Mouse (Mus musculus) liver, embryonic 15.5 days (tissue): ENCODE measurements around the gene Esam. TPM values are rescaled to one million over a fixed set of nuclear protein-coding genes. Genes with fewer than 3 reads are reported as not detected.
A peak's percentile ranks its signal among the peaks of the same experiment; 100 is the strongest.

Experiments used
- ATAC-seq: fragments of 200-750 bp; cut with Nextera tagmentation; 2 replicates; pipeline ENCODE4 v1.8.0; 2017; ENCODE audit warnings: moderate number of reproducible peaks, mild to moderate bottlenecking, moderate library complexity; ENCODE audit not compliant: insufficient read depth
- H3K27ac ChIP-seq: fragments of 300-500 bp; sonication (generic); replicated peaks from 2 replicates; pipeline ENCODE4 v1.5.1; 2015; ENCODE audit warnings: mild to moderate bottlenecking, inconsistent platforms
- H3K27me3 ChIP-seq: fragments of 300-500 bp; sonication (generic); 2 replicates; pipeline ENCODE4 v1.6.1; 2015; ENCODE audit warnings: mild to moderate bottlenecking, inconsistent platforms
- H3K36me3 ChIP-seq: fragments of 300-500 bp; sonication (generic); replicated peaks from 2 replicates; pipeline ENCODE4 v1.6.1; 2015; ENCODE audit warnings: moderate library complexity, mild to moderate bottlenecking, inconsistent platforms
- H3K4me1 ChIP-seq: fragments of 300-500 bp; sonication (generic); replicated peaks from 2 replicates; pipeline ENCODE4 v1.6.1; 2015; ENCODE audit warnings: inconsistent platforms
- H3K4me2 ChIP-seq: fragments of 300-500 bp; sonication (generic); 2 replicates; pipeline ENCODE4 v1.6.1; 2015; ENCODE audit warnings: moderate library complexity, mild to moderate bottlenecking, inconsistent platforms
- H3K4me3 ChIP-seq: fragments of 300-500 bp; sonication (generic); replicated peaks from 2 replicates; pipeline ENCODE4 v1.5.1; 2015; ENCODE audit warnings: mild to moderate bottlenecking, inconsistent platforms
- H3K9ac ChIP-seq: fragments of 300-500 bp; sonication (generic); 2 replicates; pipeline ENCODE4 v1.6.1; 2015; ENCODE audit warnings: moderate library complexity, mild to moderate bottlenecking, inconsistent platforms
- H3K9me3 ChIP-seq: fragments of 300-500 bp; sonication (generic); replicated peaks from 2 replicates; pipeline ENCODE4 v1.6.1; 2016; ENCODE audit warnings: inconsistent platforms
- WGBS: fragments of 180-500 bp; shearing (Covaris S2); methylation state at CpG from one replicate; pipeline ENCODE4 v1.1.7; 2015; ENCODE audit warnings: mixed read lengths; ENCODE audit not compliant: insufficient replicate concordance; 5-methylcytosine and 5-hydroxymethylcytosine counted together
- polyA plus RNA-seq: library from polyadenylated mRNA; unstranded; fragments of >200 nt; fragmentation: Nextera tagmentation; extraction: Ambion mirVana; gene quantifications from 2 replicates; pipeline ENCODE4 v1.2.1, GENCODE M21; 2015

Esam gene
- polyA plus RNA-seq, 1 experiment from 2014 or later = 14.5 TPM

DNA sequence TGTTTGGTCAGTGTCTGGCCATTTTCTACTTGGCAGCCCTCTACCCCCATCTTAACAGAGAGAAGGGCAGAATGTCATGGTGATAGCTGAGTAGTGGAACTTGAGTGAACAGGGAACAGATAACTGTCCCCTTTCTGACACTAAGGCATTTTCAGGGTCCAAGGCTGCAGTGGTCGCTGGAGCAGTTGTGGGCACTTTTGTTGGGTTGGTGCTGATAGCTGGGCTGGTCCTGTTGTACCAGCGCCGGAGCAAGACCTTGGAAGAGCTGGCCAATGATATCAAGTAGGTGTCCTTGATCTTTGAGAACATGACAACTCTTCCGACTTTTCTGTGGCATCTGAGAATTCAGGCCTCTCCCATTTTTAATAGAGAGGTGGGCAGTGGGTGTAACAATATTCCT is 9.0 kb downstream of the Esam start:
- Histone ChIP-seq H3K4me3 (no peak overlapping the region), H3K9ac (no peak overlapping the region), H3K4me2 (no peak overlapping the region), H3K27me3 (peaks cover 21% of the 10 kb centered on the region), H3K9me3 (no peaks in the 10 kb centered on the region), H3K36me3 (no peaks in the 10 kb centered on the region), H3K4me1 (no peaks in the 10 kb centered on the region), H3K27ac (no peak overlapping the region)
- ATAC-seq = no peak
- WGBS = 52% methylated on average over 4 of the region's 4 CpGs

DNA sequence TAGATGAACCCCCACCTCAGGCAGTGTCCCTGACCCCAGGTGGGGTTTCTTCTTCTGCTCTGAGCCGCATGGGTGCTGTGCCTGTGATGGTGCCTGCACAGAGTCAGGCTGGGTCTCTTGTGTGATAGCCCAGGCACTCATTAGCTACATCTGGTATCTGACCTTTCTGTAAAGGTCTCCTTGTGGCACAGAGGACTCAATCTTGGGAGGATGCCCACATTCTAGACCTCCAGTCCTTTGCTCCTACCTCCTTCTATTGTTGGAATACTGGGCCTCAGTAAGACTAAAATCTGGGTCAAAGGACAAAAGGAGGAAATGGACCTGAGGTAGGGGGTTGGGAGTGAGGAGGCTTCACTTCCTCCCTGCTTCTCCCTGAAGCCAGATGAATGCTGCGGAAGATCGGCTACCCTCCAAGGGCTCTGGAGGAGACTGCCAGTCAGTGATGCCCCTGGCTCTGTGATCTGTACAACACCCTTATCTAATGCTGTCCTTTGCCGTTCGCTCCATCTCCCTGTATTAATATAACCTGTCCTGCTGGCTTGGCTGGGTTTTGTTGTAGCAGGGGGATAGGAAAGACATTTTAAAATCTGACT is 9.9 kb downstream of the Esam start:
- Histone ChIP-seq H3K9ac (no peak overlapping the region), H3K4me1 (no peaks in the 10 kb centered on the region), H3K4me3 (no peak overlapping the region), H3K27ac (no peak overlapping the region), H3K4me2 (no peak overlapping the region), H3K27me3 (peaks cover 17% of the 10 kb centered on the region; the same call in 1 of the 2 replicates), H3K36me3 (no peaks in the 10 kb centered on the region), H3K9me3 (no peaks in the 10 kb centered on the region)
- 0 out of 2 replicates have a peak, but pooled peaks have one; percentile 7 for ATAC-seq
- 61% methylated on average over 5 of the region's 5 CpGs for WGBS

DNA sequence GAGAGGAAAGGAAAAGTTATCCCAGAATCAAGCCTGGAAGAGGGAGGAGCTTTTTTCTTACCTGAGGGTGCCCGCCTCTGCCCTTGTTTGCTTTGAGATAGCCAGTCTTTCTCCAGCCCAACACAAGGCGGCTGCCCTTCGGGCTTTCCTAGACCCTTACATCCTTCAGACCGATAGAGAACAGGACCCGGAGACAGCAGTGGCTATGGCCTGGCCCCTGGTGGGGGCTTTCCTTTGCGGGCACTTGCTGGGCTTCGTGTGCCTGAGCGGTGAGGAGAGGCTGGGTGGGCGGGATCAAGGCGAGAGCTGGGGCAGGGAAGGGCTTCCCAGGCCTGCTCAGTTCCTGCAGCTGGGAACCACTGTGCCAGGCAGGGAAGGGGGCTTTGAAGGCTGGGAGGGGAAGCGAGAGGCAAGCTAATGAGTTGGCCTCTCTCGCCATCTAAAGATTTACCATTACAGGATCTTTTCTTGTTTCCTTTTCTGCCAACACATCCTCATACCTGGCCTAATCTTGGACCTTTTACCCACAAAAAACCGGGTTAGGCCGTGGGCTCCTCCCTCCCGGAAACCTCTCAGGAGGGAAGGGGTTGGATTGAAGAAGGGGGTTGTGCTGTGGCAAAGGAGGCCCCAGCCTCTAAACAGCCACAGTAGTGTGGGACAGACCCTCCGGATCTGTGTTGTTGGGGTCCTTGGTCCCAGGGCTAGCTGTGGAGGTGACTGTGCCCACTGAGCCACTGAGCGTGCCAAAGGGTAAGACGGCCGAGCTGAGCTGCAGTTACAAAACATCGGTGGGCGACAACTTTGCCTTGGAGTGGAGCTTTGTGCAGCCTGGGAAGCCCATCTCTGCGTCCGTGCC is 11.5 kb downstream of the Esam start, which contains the start of gene Vsig2:
Gene Vsig2, plus strand, starts transcription at position 86 of the 856 bp plus-strand sequence.
- Histone ChIP-seq H3K9ac (no peak within 1 kb of the TSS), H3K4me2 (no peak within 1 kb of the TSS), H3K4me1 (peaks cover 5% of the 10 kb centered on the region), H3K36me3 (no peaks in the 10 kb centered on the region), H3K9me3 (no peaks in the 10 kb centered on the region), H3K4me3 (no peak within 1 kb of the TSS), H3K27me3 (peaks cover 10% of the 10 kb centered on the region; the same call in 1 of the 2 replicates), H3K27ac (no peak within 1 kb of the TSS)
- 55% methylated on average over 23 of the region's 23 CpGs for WGBS
- no peak for ATAC-seq

DNA sequence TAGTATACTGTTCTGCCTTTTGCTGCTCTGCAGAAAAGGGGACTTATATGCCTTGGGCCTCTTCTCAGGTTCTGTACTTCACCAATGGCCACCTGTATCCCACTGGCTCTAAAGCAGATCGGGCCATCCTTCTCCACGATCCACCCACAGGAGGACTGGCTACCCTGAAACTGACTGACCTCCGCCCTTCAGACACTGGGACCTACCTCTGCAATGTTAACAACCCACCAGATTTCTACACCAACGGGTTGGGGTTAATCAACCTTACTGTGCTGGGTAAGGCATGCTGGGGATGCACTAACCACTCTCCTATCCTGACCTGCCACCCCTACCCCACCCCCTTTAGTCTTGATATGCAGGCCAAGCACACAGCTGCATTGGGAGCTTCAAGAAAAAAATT is 12.3 kb downstream of the Esam start:
- Histone ChIP-seq H3K36me3 (no peaks in the 10 kb centered on the region), H3K27ac (no peak overlapping the region), H3K9me3 (no peaks in the 10 kb centered on the region), H3K9ac (no peak overlapping the region), H3K4me3 (no peak overlapping the region), H3K4me2 (no peak overlapping the region), H3K4me1 (peaks cover 14% of the 10 kb centered on the region), H3K27me3 (peaks cover 8% of the 10 kb centered on the region; the same call in 1 of the 2 replicates)
- WGBS = 81% methylated on average over 4 of the region's 4 CpGs
- ATAC-seq = no peak

DNA sequence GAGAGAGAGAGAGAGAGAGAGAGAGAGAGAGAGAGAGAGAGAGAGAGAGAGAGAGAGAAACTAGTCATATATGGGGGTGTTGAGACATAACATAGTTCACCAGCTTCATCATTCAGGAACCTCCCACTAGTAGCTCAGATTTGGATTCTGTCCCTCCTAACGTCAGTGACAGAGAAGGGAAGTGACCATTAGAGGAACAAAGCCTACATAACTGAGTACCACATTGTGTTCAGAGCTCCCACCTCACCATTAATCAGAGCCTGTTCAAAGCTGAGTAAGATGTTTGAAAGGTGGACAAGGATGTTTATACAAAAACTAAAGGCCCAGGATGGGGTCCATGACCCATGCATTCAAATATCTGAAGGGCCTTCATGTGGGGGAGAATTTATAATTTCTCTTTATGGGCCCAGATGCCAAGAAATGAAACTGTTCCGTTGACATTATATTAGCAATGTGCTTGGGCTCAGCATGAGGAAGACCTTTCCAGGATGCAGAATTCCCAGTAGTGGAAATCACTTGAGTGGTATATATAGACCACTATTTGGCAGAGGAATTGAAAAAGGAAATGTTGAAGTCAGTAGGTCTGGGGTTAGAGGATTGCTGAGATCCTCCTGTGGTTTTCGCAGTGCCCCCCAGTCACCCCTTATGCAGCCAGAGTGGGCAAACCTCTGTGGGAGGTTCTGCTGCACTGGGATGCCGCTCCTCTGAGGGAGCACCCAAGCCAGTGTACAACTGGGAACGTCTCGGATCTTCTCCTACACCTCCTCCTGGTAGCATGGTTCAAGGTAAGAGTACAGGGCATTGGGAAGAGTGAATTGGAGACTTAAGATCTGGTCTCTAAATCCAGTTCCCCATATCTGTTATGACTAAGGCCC is 13.1 kb downstream of the Esam start:
- H3K9ac ChIP-seq = no peak overlapping the region
- no peak overlapping the region for H3K4me2 ChIP-seq
- H3K9me3 ChIP-seq = no peaks in the 10 kb centered on the region
- H3K4me3 ChIP-seq = no peak overlapping the region
- H3K36me3 ChIP-seq = no peaks in the 10 kb centered on the region
- WGBS = 56% methylated on average over 6 of the region's 6 CpGs
- H3K27me3 ChIP-seq = peaks cover 11% of the 10 kb centered on the region
- ATAC-seq = no peak
- peaks cover 19% of the 10 kb centered on the region for H3K4me1 ChIP-seq
- H3K27ac ChIP-seq = no peak overlapping the region

DNA sequence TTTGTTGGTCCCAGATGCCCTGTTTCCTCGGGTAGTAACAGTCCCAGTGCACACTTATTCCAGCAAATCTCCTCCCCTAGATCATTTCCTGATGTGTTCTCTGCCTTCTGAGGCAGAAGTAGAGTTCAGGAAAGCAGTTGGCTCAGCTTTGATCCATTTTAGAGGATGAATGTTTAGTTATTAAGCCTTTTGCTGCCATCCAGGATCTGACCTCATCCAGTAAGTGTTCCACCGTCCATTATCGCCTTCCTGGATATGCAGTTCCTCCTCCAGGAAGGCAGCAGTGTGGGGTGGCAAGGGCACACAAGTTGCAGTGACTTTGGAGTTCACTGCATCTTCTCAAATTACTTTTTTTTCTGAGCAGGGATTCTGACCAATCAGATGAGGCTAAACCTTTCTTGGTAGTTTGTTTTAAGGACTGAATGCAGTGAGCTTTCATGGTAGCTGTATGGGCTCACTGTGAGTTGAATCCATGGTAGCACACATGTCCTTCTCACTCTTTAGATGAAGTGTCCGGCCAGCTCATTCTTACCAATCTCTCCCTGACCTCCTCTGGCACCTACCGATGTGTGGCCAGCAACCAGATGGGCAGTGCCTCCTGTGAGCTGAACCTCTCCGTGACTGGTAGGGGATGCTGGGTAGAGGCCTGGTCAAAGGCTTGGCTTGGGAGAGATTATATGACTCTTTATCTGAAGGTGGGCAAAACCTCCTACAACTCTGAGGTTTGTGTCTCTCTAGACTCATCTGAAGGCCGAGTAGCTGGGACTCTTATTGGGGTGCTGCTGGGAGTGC is 14.2 kb downstream of the Esam start:
- no peaks in the 10 kb centered on the region for H3K36me3 ChIP-seq
- WGBS = 51% methylated on average over 7 of the region's 7 CpGs
- no peak overlapping the region for H3K4me3 ChIP-seq
- no peak overlapping the region for H3K9ac ChIP-seq
- peaks cover 17% of the 10 kb centered on the region for H3K27me3 ChIP-seq
- H3K27ac ChIP-seq = no peak overlapping the region
- H3K4me1 ChIP-seq = peaks cover 19% of the 10 kb centered on the region
- no peaks in the 10 kb centered on the region for H3K9me3 ChIP-seq
- no peak for ATAC-seq
- no peak overlapping the region for H3K4me2 ChIP-seq

DNA sequence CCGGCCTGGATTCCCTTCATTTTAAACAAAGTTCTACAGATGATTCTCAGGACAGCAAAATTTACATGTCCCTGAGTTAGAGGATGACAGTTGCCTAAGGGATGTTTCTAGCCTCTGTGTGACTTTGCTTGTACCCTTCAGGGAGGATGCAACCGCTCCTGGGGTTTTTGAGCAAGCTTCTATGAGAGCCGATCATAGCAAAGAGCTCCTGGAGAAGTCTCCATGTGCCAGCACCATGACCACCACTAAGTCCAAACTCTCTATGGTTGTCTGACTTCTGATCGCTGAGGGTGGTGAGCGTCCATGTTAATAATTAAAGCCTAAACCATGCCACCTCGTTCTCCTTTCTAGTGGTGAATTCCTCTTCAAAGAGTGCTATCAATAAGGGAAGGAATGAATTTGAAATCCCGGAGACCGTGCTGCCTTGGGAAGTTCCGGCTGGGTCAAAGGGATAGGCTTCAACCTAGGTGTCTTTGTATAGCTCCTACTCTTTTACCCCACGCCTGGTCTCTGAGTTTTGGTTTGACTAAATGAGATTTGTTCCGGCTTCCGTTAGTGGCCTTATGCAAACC is 16.1 kb downstream of the Esam start:
- peak overlapping the region; percentile 77 for H3K4me2 ChIP-seq
- WGBS = 44% methylated on average over 12 of the region's 12 CpGs
- H3K36me3 ChIP-seq = no peaks in the 10 kb centered on the region
- no peak overlapping the region for H3K9ac ChIP-seq
- H3K27me3 ChIP-seq = peaks cover 14% of the 10 kb centered on the region
- H3K4me1 ChIP-seq = peaks cover 19% of the 10 kb centered on the region
- no peak overlapping the region for H3K27ac ChIP-seq
- H3K4me3 ChIP-seq = peak overlapping the region; percentile 50
- no peaks in the 10 kb centered on the region for H3K9me3 ChIP-seq
- ATAC-seq = no peak

DNA sequence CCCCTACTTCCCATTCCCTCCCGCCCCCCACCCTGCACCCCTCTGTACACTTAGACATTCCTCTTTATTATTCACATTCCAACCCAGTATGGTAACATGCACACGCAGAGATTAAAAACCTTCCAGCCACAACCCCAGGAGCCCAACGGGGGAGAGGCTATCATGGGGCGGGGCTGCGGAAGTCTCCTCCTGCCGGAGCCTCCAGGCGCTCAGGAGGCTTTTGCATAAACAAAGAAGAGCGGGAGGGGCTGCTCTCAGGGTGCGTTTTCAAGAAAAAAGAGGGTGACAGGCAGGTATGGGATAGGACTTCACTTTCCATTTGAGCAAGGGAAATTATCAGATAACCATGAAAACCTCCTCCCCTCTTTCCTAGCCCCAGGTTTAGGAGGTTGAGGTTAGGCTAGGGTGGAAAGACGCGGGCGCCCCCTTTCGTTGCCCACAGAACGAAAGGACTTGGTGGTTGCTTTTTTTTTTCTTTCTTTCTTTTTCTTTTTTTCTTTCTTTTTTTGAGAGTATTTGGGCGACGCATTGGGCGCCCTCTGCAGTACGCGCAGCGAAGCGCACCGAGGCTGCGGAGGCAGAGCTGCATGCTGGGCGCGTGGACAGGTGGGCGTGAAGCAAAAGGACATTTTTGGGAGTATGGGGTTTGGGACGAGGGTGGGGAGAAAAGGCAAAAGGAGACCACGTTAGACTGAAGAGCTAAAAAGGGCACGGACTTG is 16.7 kb downstream of the Esam start:
- Histone ChIP-seq H3K27ac (no peak overlapping the region), H3K36me3 (no peaks in the 10 kb centered on the region), H3K4me3 (peak overlapping the region; percentile 50), H3K27me3 (peaks cover 14% of the 10 kb centered on the region), H3K9ac (no peak overlapping the region), H3K9me3 (no peaks in the 10 kb centered on the region), H3K4me1 (peaks cover 19% of the 10 kb centered on the region), H3K4me2 (peak overlapping the region; percentile 77)
- no peak for ATAC-seq
- WGBS = 4% methylated on average over 29 of the region's 29 CpGs

DNA sequence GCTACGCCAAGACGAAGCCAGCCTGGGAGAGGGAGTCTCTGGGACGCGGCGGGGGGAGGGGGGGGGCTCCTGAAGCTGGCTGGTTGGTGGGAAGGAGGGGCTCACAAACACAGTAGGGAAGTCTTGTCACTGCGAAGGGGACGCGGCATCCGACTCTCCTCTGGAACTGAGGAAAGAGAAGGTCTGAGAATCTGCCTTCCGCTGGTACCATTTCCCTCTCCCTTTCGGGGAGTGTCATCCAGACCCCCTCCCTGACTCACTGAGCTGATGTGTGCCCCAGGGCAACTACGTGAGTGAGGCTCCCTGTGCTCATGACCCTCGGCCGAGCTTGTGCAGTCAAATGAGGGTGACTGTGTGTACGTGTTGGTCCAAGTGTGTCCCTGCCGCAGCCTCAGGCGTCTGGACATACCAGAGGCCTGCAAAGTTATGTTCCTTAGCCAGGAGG is 17.3 kb downstream of the Esam start:
- no peak; the same call in 1 of the 2 replicates for ATAC-seq
- Histone ChIP-seq H3K27me3 (peaks cover 19% of the 10 kb centered on the region), H3K27ac (no peak overlapping the region), H3K9ac (no peak overlapping the region), H3K4me3 (peak overlapping the region; percentile 50), H3K4me1 (peaks cover 19% of the 10 kb centered on the region), H3K36me3 (no peaks in the 10 kb centered on the region), H3K9me3 (no peaks in the 10 kb centered on the region), H3K4me2 (peak overlapping the region; percentile 77)
- 39% methylated on average over 17 of the region's 17 CpGs for WGBS
